Mouse (Mus musculus): ENCODE measurements around the gene Ankef1. TPM values are rescaled to one million over a fixed set of nuclear protein-coding genes. Genes with fewer than 3 reads are reported as not detected.

The Ankef1 gene
- not detected for total RNA-seq (2023)

DNA sequence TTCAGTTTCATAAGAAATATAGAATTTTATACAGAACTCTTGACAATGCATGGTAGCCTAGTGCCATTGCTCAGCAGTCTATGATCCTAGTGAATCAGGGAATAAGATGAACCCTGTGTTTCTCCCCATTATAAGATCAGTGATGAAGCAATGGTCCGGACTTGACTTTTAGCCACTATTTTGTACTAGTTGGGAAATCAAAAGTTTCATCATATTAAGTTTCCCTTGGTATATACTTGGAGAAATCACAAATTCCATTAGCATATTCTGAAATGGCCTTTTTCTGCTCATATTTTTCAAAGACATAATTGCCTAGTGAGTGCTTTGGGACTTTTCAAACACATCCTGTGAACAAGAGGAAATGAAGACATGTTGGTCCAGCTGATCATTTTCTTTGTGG is at the start of gene Ankef1:
TSS of gene Ankef1 (plus strand) at position 260 of the 400 bp plus-strand sequence.

Other genes starting within 250 kb of the Ankef1 start
- gene Pak7, start 113.9 kb upstream of the Ankef1 start, total RNA-seq (2023) = not detected
- not detected for gene Snap25, start 211.5 kb downstream of the Ankef1 start, total RNA-seq (2023)

All from T-cell, adult 66 days (primary cell).